Mouse (Mus musculus): Measurements from ENCODE around the gene Cpeb3. TPM values are rescaled to one million over a fixed set of nuclear protein-coding genes. Genes with fewer than 3 reads are reported as not detected.
"Not testable (repeated sequence)": the region's sequence is repeated elsewhere in the genome, so short reads cannot be mapped to it uniquely, and the experiment has no call there.

Cpeb3 gene
- polyA plus RNA-seq, 1 experiment from 2014 or later, result 10.4 TPM

GRCm38 (mm10) chr19:37209467-37210128 is 1.2 kb upstream of the Cpeb3 start:
- no peak overlapping the region for H3K4me3 ChIP-seq (ENCODE audit: low read length)
- H3K4me2 ChIP-seq (ENCODE audit: low read length), result peak overlapping the region; percentile 94
- H3K27me3 ChIP-seq (replicated peaks; ENCODE audit: control insufficient read depth, insufficient read depth, low read length), result no peaks in the 10 kb centered on the region
- peaks cover 5% of the 10 kb centered on the region; the same call in 1 of the 2 replicates for H3K36me3 ChIP-seq (ENCODE audit: control insufficient read depth, insufficient read depth, low read length)
- WGBS, result 88% methylated on average over 8 of the region's 8 CpGs
- no peak for ATAC-seq
- H3K9ac ChIP-seq (ENCODE audit: low read depth, low read length), result no peak overlapping the region
- H3K4me1 ChIP-seq (ENCODE audit: control insufficient read depth, insufficient read depth, low read depth, low read length), result peaks cover 16% of the 10 kb centered on the region
- H3K27ac ChIP-seq (ENCODE audit: low read depth, low read length), result no peak overlapping the region
- no peaks in the 10 kb centered on the region for H3K9me3 ChIP-seq (ENCODE audit: control insufficient read depth, low read length)

- ATAC-seq, result no peak
- Histone ChIP-seq H3K27ac (ENCODE audit: low read depth, low read length) (no peak overlapping the region), H3K36me3 (ENCODE audit: control insufficient read depth, insufficient read depth, low read length) (peaks cover 5% of the 10 kb centered on the region; the same call in 1 of the 2 replicates), H3K4me1 (ENCODE audit: control insufficient read depth, insufficient read depth, low read depth, low read length) (peaks cover 16% of the 10 kb centered on the region), H3K9me3 (ENCODE audit: control insufficient read depth, low read length) (no peaks in the 10 kb centered on the region), H3K4me2 (ENCODE audit: low read length) (peak overlapping the region; percentile 94), H3K9ac (ENCODE audit: low read depth, low read length) (peak overlapping the region; percentile 98; the same call in 1 of the 2 replicates), H3K4me3 (ENCODE audit: low read length) (peak overlapping the region; percentile 100), H3K27me3 (replicated peaks; ENCODE audit: control insufficient read depth, insufficient read depth, low read length) (no peaks in the 10 kb centered on the region)
- WGBS, result 75% methylated on average over 7 of the region's 7 CpGs
Measured at GRCm38 (mm10) chr19:37208986-37209385, 585 bp upstream of the Cpeb3 start.

GRCm38 (mm10) chr19:37207303-37208175 is 862 bp downstream of the Cpeb3 start, which contains the start of gene March5:
TSS of gene March5 (plus strand) at chr19:37207543.
- H3K4me2 ChIP-seq (ENCODE audit: low read length), result peak within 1 kb of the TSS; percentile 94
- ATAC-seq, result peak; percentile 99
- H3K27me3 ChIP-seq (replicated peaks; ENCODE audit: control insufficient read depth, insufficient read depth, low read length), result no peaks in the 10 kb centered on the region
- peaks cover 5% of the 10 kb centered on the region; the same call in 1 of the 2 replicates for H3K36me3 ChIP-seq (ENCODE audit: control insufficient read depth, insufficient read depth, low read length)
- H3K4me1 ChIP-seq (ENCODE audit: control insufficient read depth, insufficient read depth, low read depth, low read length), result peaks cover 16% of the 10 kb centered on the region
- peak within 1 kb of the TSS; percentile 85 for H3K27ac ChIP-seq (ENCODE audit: low read depth, low read length)
- H3K4me3 ChIP-seq (ENCODE audit: low read length), result peak within 1 kb of the TSS; percentile 100
- WGBS, result under 1% methylated on average over 76 of the region's 94 CpGs
- H3K9ac ChIP-seq (ENCODE audit: low read depth, low read length), result peak within 1 kb of the TSS; percentile 98
- no peaks in the 10 kb centered on the region for H3K9me3 ChIP-seq (ENCODE audit: control insufficient read depth, low read length)

GRCm38 (mm10) chr19:37206641-37207302 is 1.6 kb downstream of the Cpeb3 start:
- WGBS, result under 1% methylated on average over 46 of the region's 47 CpGs
- Histone ChIP-seq H3K27ac (ENCODE audit: low read depth, low read length) (peak overlapping the region; percentile 81), H3K36me3 (ENCODE audit: control insufficient read depth, insufficient read depth, low read length) (peaks cover 5% of the 10 kb centered on the region; the same call in 1 of the 2 replicates), H3K4me3 (ENCODE audit: low read length) (peak overlapping the region; percentile 100), H3K4me1 (ENCODE audit: control insufficient read depth, insufficient read depth, low read depth, low read length) (peaks cover 16% of the 10 kb centered on the region), H3K9ac (ENCODE audit: low read depth, low read length) (peak overlapping the region; percentile 98), H3K9me3 (ENCODE audit: control insufficient read depth, low read length) (no peaks in the 10 kb centered on the region), H3K27me3 (replicated peaks; ENCODE audit: control insufficient read depth, insufficient read depth, low read length) (no peaks in the 10 kb centered on the region), H3K4me2 (ENCODE audit: low read length) (peak overlapping the region; percentile 91)
- peak; percentile 84 for ATAC-seq

- H3K27me3 ChIP-seq (replicated peaks; ENCODE audit: control insufficient read depth, insufficient read depth, low read length); H3K9me3 ChIP-seq (ENCODE audit: control insufficient read depth, low read length); H3K4me2 ChIP-seq (ENCODE audit: low read length); H3K36me3 ChIP-seq (ENCODE audit: control insufficient read depth, insufficient read depth, low read length); H3K27ac ChIP-seq (ENCODE audit: low read depth, low read length); ATAC-seq; H3K4me3 ChIP-seq (ENCODE audit: low read length); H3K9ac ChIP-seq (ENCODE audit: low read depth, low read length): not testable (repeated sequence)
- H3K4me1 ChIP-seq (ENCODE audit: control insufficient read depth, insufficient read depth, low read depth, low read length), result peaks cover 16% of the 10 kb centered on the region
Measured at GRCm38 (mm10) chr19:37205155-37205554, 3.2 kb downstream of the Cpeb3 start.

GRCm38 (mm10) chr19:37203371-37203770 is 5.0 kb downstream of the Cpeb3 start:
- H3K27ac ChIP-seq (ENCODE audit: low read depth, low read length), result no peak overlapping the region
- WGBS, result 86% methylated on average over 1 of the region's 1 CpGs
- no peaks in the 10 kb centered on the region for H3K36me3 ChIP-seq (ENCODE audit: control insufficient read depth, insufficient read depth, low read length)
- H3K27me3 ChIP-seq (replicated peaks; ENCODE audit: control insufficient read depth, insufficient read depth, low read length), result no peaks in the 10 kb centered on the region
- no peak overlapping the region for H3K9ac ChIP-seq (ENCODE audit: low read depth, low read length)
- no peak overlapping the region for H3K4me3 ChIP-seq (ENCODE audit: low read length)
- H3K9me3 ChIP-seq (ENCODE audit: control insufficient read depth, low read length), result no peaks in the 10 kb centered on the region
- H3K4me1 ChIP-seq (ENCODE audit: control insufficient read depth, insufficient read depth, low read depth, low read length), result peaks cover 4% of the 10 kb centered on the region; the same call in 1 of the 2 replicates
- no peak for ATAC-seq
- H3K4me2 ChIP-seq (ENCODE audit: low read length), result no peak overlapping the region

GRCm38 (mm10) chr19:37199889-37200288 is 8.5 kb downstream of the Cpeb3 start:
- WGBS, result 79% methylated on average over 2 of the region's 2 CpGs
- Histone ChIP-seq H3K27ac (ENCODE audit: low read depth, low read length) (no peak overlapping the region), H3K9ac (ENCODE audit: low read depth, low read length) (no peak overlapping the region), H3K9me3 (ENCODE audit: control insufficient read depth, low read length) (no peaks in the 10 kb centered on the region), H3K4me2 (ENCODE audit: low read length) (no peak overlapping the region), H3K27me3 (replicated peaks; ENCODE audit: control insufficient read depth, insufficient read depth, low read length) (no peaks in the 10 kb centered on the region), H3K4me1 (ENCODE audit: control insufficient read depth, insufficient read depth, low read depth, low read length) (no peaks in the 10 kb centered on the region), H3K4me3 (ENCODE audit: low read length) (no peak overlapping the region), H3K36me3 (ENCODE audit: control insufficient read depth, insufficient read depth, low read length) (no peaks in the 10 kb centered on the region)
- ATAC-seq, result no peak

GRCm38 (mm10) chr19:37198165-37198880 is 10.1 kb downstream of the Cpeb3 start:
- no peak for ATAC-seq
- 95% methylated on average over 1 of the region's 1 CpGs for WGBS
- Histone ChIP-seq H3K4me1 (ENCODE audit: control insufficient read depth, insufficient read depth, low read depth, low read length) (no peaks in the 10 kb centered on the region), H3K36me3 (ENCODE audit: control insufficient read depth, insufficient read depth, low read length) (no peaks in the 10 kb centered on the region), H3K27me3 (replicated peaks; ENCODE audit: control insufficient read depth, insufficient read depth, low read length) (no peaks in the 10 kb centered on the region), H3K4me2 (ENCODE audit: low read length) (no peak overlapping the region), H3K4me3 (ENCODE audit: low read length) (no peak overlapping the region), H3K27ac (ENCODE audit: low read depth, low read length) (no peak overlapping the region), H3K9me3 (ENCODE audit: control insufficient read depth, low read length) (no peaks in the 10 kb centered on the region), H3K9ac (ENCODE audit: low read depth, low read length) (no peak overlapping the region)

All from hindbrain, embryonic 16.5 days (tissue).